ENCODE assay signal across 17 mouse cellular contexts in the genomic region with DNA sequence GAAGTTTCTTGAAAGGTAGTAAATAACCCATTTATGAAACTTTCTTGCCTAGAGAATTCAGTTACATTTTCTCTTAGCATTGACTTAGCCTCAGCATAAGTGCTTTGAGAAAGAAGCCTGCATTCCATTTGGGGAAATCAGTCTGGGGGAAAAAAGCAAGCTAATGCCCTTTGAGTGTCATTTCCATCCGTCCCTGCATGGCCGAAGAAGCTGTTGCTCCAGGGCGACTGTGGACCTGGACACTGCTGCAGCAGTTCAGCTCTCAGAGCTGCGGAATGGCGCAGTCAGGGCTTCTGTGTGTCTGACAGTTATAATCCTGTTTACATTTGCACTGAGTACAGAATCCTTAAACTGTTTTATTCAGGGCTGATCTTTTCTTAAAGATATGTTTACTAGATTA. TPM values are rescaled to one million over a fixed set of nuclear protein-coding genes. Genes with fewer than 3 reads are reported as not detected.
DNase-seq lines count a peak whose midpoint lies in the region; ATAC-seq lines count a peak whose summit lies in the region.
"Had no signal": no experiment of that assay in that cellular context is flagged by ENCODE, and none has a peak within 500 bp of the region (broad histone marks: within the 10 kb centered on the region; RNA-seq: fewer than 3 reads in every experiment).

No protein-coding gene starts in this region.

- H3K36me3 ChIP-seq in neural tube, embryonic 13.5 days: no peaks in the 10 kb centered on the region
- H3K36me3 ChIP-seq in hindbrain, embryonic 16.5 days (ENCODE audit: control insufficient read depth, insufficient read depth, low read length): no peaks in the 10 kb centered on the region
- no peaks in the 10 kb centered on the region for H3K36me3 ChIP-seq in midbrain, embryonic 12.5 days
- H3K36me3 ChIP-seq: stomach, embryonic 15.5 days had no signal

- H3K9me3 ChIP-seq in neural tube, embryonic 13.5 days: no peaks in the 10 kb centered on the region
- no peaks in the 10 kb centered on the region for H3K9me3 ChIP-seq in hindbrain, embryonic 16.5 days (ENCODE audit: control insufficient read depth, low read length)
- H3K9me3 ChIP-seq in midbrain, embryonic 12.5 days: no peaks in the 10 kb centered on the region
- H3K9me3 ChIP-seq: stomach, embryonic 15.5 days had no signal

- no peak overlapping the region for H3K4me3 ChIP-seq in neural tube, embryonic 13.5 days
- no peak overlapping the region for H3K4me3 ChIP-seq in hindbrain, embryonic 16.5 days (ENCODE audit: low read length)
- H3K4me3 ChIP-seq in midbrain, embryonic 12.5 days: peak overlapping the region; percentile 24
- H3K4me3 ChIP-seq: heart, adult 2 months; stomach, embryonic 15.5 days had no signal

- no peak for ATAC-seq in neural tube, embryonic 13.5 days (ENCODE audit: low read depth)
- ATAC-seq in hindbrain, embryonic 16.5 days: no peak
- no peak for ATAC-seq in midbrain, embryonic 12.5 days (ENCODE audit: low FRiP score, low read depth)
- ATAC-seq: CD4-positive, CD25-positive, alpha-beta regulatory T cell, adult 4 months had no signal

- peak overlapping the region; percentile 65; the same call in 1 of the 2 replicates for H3K27ac ChIP-seq in neural tube, embryonic 13.5 days (replicated peaks)
- H3K27ac ChIP-seq in hindbrain, embryonic 16.5 days (ENCODE audit: low read depth, low read length): peak overlapping the region; percentile 46; the same call in 1 of the 2 replicates
- peak overlapping the region; percentile 71; the same call in 1 of the 2 replicates for H3K27ac ChIP-seq in midbrain, embryonic 12.5 days (replicated peaks)
- H3K27ac ChIP-seq: heart, adult 2 months; stomach, embryonic 15.5 days had no signal

- peaks cover 26% of the 10 kb centered on the region for H3K27me3 ChIP-seq in neural tube, embryonic 13.5 days
- no peaks in the 10 kb centered on the region; the same call in 1 of the 2 replicates for H3K27me3 ChIP-seq in hindbrain, embryonic 16.5 days (replicated peaks; ENCODE audit: control insufficient read depth, insufficient read depth, low read length)
- peaks cover 23% of the 10 kb centered on the region; the same call in 1 of the 2 replicates for H3K27me3 ChIP-seq in midbrain, embryonic 12.5 days

- WGBS in neural tube, embryonic 13.5 days: 42% methylated on average over 5 of the region's 5 CpGs
- WGBS in hindbrain, embryonic 16.5 days: 57% methylated on average over 5 of the region's 5 CpGs
- WGBS in midbrain, embryonic 12.5 days: 11% methylated on average over 5 of the region's 5 CpGs

- no peak for DNase-seq in neural tube, embryonic 10.5 days (ENCODE audit: extremely low spot score, low spot score)
- no peak for DNase-seq in liver
- no peak for DNase-seq in spleen, postnatal 4 days (ENCODE audit: low spot score in 2 of 2)
- no peak for DNase-seq in cerebellum, adult 18-20 months
- DNase-seq: cerebellum, adult 9-10 months; heart, adult 2 months; kidney, postnatal 25 days; layer of hippocampus, postnatal 36 days; lung, postnatal 10 days; right cerebral cortex, postnatal 4 days; thymus, postnatal 4 days had no signal

- H3K9ac ChIP-seq in neural tube, embryonic 13.5 days: no peak overlapping the region
- 0 out of 2 replicates have a peak overlapping the region, but pooled peaks have one; percentile 18 for H3K9ac ChIP-seq in hindbrain, embryonic 16.5 days (ENCODE audit: low read depth, low read length)
- peak overlapping the region; percentile 24; the same call in 1 of the 2 replicates for H3K9ac ChIP-seq in midbrain, embryonic 12.5 days (replicated peaks)
- H3K9ac ChIP-seq: stomach, embryonic 15.5 days had no signal

- peak overlapping the region; percentile 62 for H3K4me2 ChIP-seq in neural tube, embryonic 13.5 days
- H3K4me2 ChIP-seq in hindbrain, embryonic 16.5 days (ENCODE audit: low read length): peak overlapping the region; percentile 18; the same call in 1 of the 2 replicates
- peak overlapping the region; percentile 62 for H3K4me2 ChIP-seq in midbrain, embryonic 12.5 days (replicated peaks)
- H3K4me2 ChIP-seq: liver, embryonic 11.5 days; stomach, embryonic 15.5 days had no signal

- peaks cover 39% of the 10 kb centered on the region for H3K4me1 ChIP-seq in neural tube, embryonic 13.5 days (replicated peaks)
- H3K4me1 ChIP-seq in hindbrain, embryonic 16.5 days (ENCODE audit: control insufficient read depth, insufficient read depth, low read depth, low read length): peaks cover 3% of the 10 kb centered on the region; the same call in 1 of the 2 replicates
- H3K4me1 ChIP-seq in midbrain, embryonic 12.5 days: peaks cover 14% of the 10 kb centered on the region

RNA-seq across cellular contexts. Expression of a gene that starts 3.7 kb away (rescaled TPM):
- polyA plus RNA-seq in neural tube, embryonic 13.5 days (2015; fragmentation: Nextera tagmentation; extraction: Ambion mirVana): 226 and 250 TPM in 2 replicates
- 190 and 200 TPM in 2 replicates for polyA plus RNA-seq in hindbrain, embryonic 16.5 days (2015; fragmentation: Nextera tagmentation; extraction: Ambion mirVana)
- polyA plus RNA-seq in midbrain, embryonic 12.5 days (2016; fragmentation: Nextera tagmentation; extraction: Ambion mirVana): 120 and 138 TPM in 2 replicates
